Mouse (Mus musculus): ENCODE results near the gene Plekha1.

Gene Plekha1

GRCm38 (mm10) chr7:130954177-130954601 lies 88.6 kb downstream of the Plekha1 start:
- in situ Hi-C loops (cut with MboI, MseI): no loop called here

DNA sequence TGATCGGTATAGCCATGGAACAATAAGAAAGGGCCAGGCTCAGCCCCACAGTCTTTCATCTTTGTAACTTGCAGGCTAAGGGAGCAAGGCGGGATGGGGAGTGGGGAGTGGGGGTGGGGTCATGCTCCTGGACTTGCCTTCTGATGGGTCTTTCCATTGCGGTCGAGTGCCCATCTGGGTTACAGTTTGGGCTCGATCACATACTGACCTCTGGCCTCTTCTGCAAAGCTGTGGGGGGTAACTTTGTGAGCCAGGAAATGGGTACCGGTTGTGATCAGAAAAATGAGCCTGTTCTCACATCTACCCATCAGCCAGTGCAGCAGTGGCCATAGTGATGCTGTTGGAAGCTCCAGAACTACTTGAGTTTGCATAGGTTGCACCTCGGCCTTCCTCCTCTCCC lies 93.0 kb downstream of the Plekha1 start:
- in situ Hi-C loops (cut with MboI, MseI): no loop called here

- in situ Hi-C loops (cut with MboI, MseI): no loop called here
These were observed 94.3 kb downstream of the Plekha1 start for GRCm38 (mm10) chr7:130959868-130960267.

GRCm38 (mm10) chr7:130961429-130961828 lies 95.9 kb downstream of the Plekha1 start:
- in situ Hi-C loops (cut with MboI, MseI): no loop called here
